Mouse (Mus musculus): ENCODE data around the gene Ttll5.

GRCm38 (mm10) chr12:85859111-85859510 lies 34.7 kb downstream of the Ttll5 start:
- TF ChIP-seq CTCF (IDR thresholded peaks at IDR 0.05; ENCODE audit: low read depth, low read length): no peak
- no peak for TF ChIP-seq GATA1 (IDR thresholded peaks at IDR 0.05; ENCODE audit: borderline replicate concordance, low read length)
